Mouse (Mus musculus) erythroblast, embryonic 14.5 days (primary cell): ENCODE data around the gene Lsm3.

Experiments
- GATA1 ChIP-seq: IDR thresholded peaks from 2 replicates; pipeline ENCODE4 v1.6.1; 2012; ENCODE audit warnings: low read length, inconsistent platforms, mixed read lengths
- TAL1 ChIP-seq: IDR thresholded peaks from 3 replicates; pipeline ENCODE4 v1.6.1; 2012; ENCODE audit warnings: low read length, inconsistent platforms, mixed read lengths

GRCm38 (mm10) chr6:91533359-91533758 lies 17.6 kb downstream of the Lsm3 start:
- no peak for TF ChIP-seq TAL1
- TF ChIP-seq GATA1 = no peak
